ENCODE assay signal across 34 mouse cellular contexts in the genomic region with DNA sequence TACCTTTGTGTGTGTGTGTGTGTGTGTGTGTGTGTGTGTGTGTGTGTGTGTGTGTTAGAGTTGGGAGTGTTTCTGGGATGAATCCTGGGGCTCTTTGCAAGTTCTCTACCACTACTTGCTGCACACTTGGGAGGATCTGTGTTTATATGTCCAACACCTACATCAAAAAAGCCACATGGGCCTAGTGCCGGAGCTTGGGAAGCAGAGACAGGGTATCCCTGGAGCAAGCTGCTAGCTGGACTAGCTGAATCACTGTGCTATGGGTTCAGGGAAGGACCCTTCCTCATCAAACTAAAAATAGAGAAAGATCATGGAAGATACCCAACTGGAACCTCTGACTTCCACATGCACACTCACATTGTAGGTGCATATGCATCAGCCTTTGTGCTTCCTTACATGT.
"Had no signal": no experiment of that assay in that cellular context is flagged by ENCODE, and none has a peak within 500 bp of the region (broad histone marks: within the 10 kb centered on the region; RNA-seq: fewer than 3 reads in every experiment).

No protein-coding gene starts in this region.

- DNase-seq: heart, postnatal 10 days; heart, postnatal 14 days; heart, postnatal 36 days; heart, postnatal 4 days; kidney, adult 11 months; kidney, adult 18-20 months; kidney, adult 2 months; kidney, adult 8-10 months; kidney, adult 9 months; kidney, postnatal 10 days; kidney, postnatal 14 days; kidney, postnatal 25 days; kidney, postnatal 36 days; kidney, postnatal 4 days; layer of hippocampus, adult 9-11 months; layer of hippocampus, postnatal 36 days had no signal

- H3K27ac ChIP-seq: heart, embryonic 10.5 days; heart, embryonic 13.5 days; heart, embryonic 15.5 days; hindbrain, embryonic 10.5 days; hindbrain, embryonic 12.5 days; hindbrain, embryonic 13.5 days; hindbrain, embryonic 14.5 days; hindbrain, embryonic 15.5 days; hindbrain, postnatal 0 days; intestine, embryonic 15.5 days; kidney, embryonic 15.5 days; kidney, postnatal 0 days; layer of hippocampus, adult 2 months had no signal

- H3K4me2 ChIP-seq: heart, embryonic 11.5 days; heart, embryonic 13.5 days; heart, embryonic 15.5 days; hindbrain, embryonic 12.5 days; hindbrain, embryonic 13.5 days; hindbrain, embryonic 14.5 days; hindbrain, embryonic 15.5 days; intestine, embryonic 15.5 days; kidney, embryonic 15.5 days had no signal

- H3K4me1 ChIP-seq: heart, embryonic 10.5 days; heart, embryonic 13.5 days; heart, embryonic 15.5 days; hindbrain, embryonic 10.5 days; hindbrain, embryonic 12.5 days; hindbrain, embryonic 13.5 days; hindbrain, embryonic 15.5 days; intestine, embryonic 15.5 days; kidney, embryonic 15.5 days had no signal

- H3K4me3 ChIP-seq: heart, embryonic 10.5 days; heart, embryonic 13.5 days; heart, embryonic 15.5 days; hindbrain, embryonic 10.5 days; hindbrain, embryonic 12.5 days; hindbrain, embryonic 13.5 days; hindbrain, embryonic 15.5 days; intestine, embryonic 15.5 days; kidney, embryonic 15.5 days; layer of hippocampus, adult 2 months had no signal

- ATAC-seq: hindbrain, embryonic 16.5 days; hindbrain, postnatal 0 days; inflammation-experienced regulatory T-cells, adult 6 months; intestine, embryonic 15.5 days; intestine, embryonic 16.5 days; intestine, postnatal 0 days had no signal

- H3K36me3 ChIP-seq: heart, embryonic 10.5 days; heart, embryonic 13.5 days; heart, embryonic 15.5 days; hindbrain, embryonic 10.5 days; hindbrain, embryonic 12.5 days; hindbrain, embryonic 13.5 days; hindbrain, embryonic 15.5 days; intestine, embryonic 15.5 days; kidney, embryonic 15.5 days had no signal

- H3K27me3 ChIP-seq: heart, embryonic 13.5 days; heart, embryonic 15.5 days; hindbrain, embryonic 12.5 days; hindbrain, embryonic 15.5 days; intestine, embryonic 15.5 days; kidney, embryonic 15.5 days had no signal

- H3K9ac ChIP-seq: heart, embryonic 13.5 days; heart, embryonic 15.5 days; hindbrain, embryonic 12.5 days; hindbrain, embryonic 13.5 days; hindbrain, embryonic 14.5 days; hindbrain, embryonic 15.5 days; intestine, embryonic 15.5 days; kidney, embryonic 15.5 days had no signal

- H3K9me3 ChIP-seq: heart, embryonic 10.5 days; heart, embryonic 13.5 days; heart, embryonic 15.5 days; hindbrain, embryonic 10.5 days; hindbrain, embryonic 12.5 days; hindbrain, embryonic 15.5 days; intestine, embryonic 15.5 days; kidney, embryonic 15.5 days had no signal
